Mouse (Mus musculus) intestine, embryonic 14.5 days (tissue): ENCODE measurements around the gene Med26. TPM values are rescaled to one million over a fixed set of nuclear protein-coding genes. Genes with fewer than 3 reads are reported as not detected.

ENCODE experiments used
- ATAC-seq: fragments of 200-750 bp; cut with Nextera tagmentation; replicated peaks from 2 replicates; pipeline ENCODE4 v1.8.0; 2017; ENCODE audit warnings: low read depth, moderate number of reproducible peaks, moderate TSS enrichment, moderate library complexity; ENCODE audit not compliant: low FRiP score, low TSS enrichment
- DNase-seq: peaks from one replicate; pipeline ENCODE4 v3.0.0-alpha.2; 2018; ENCODE audit warnings: low spot score
- H3K27ac ChIP-seq: fragments of 300-500 bp; sonication (generic); 2 replicates; pipeline ENCODE4 v1.5.1; 2014; ENCODE audit warnings: low read depth, mild to moderate bottlenecking, control low read depth
- H3K27me3 ChIP-seq: fragments of 300-500 bp; sonication (generic); replicated peaks from 2 replicates; pipeline ENCODE4 v1.6.1; 2014; ENCODE audit warnings: low read length, control low read depth; ENCODE audit not compliant: control insufficient read depth, insufficient read depth
- H3K36me3 ChIP-seq: fragments of 300-500 bp; sonication (generic); 2 replicates; pipeline ENCODE4 v1.6.1; 2014; ENCODE audit warnings: low read length, control low read depth; ENCODE audit not compliant: control insufficient read depth, insufficient read depth
- H3K4me1 ChIP-seq: fragments of 300-500 bp; sonication (generic); replicated peaks from 2 replicates; pipeline ENCODE4 v1.6.1; 2014; ENCODE audit warnings: low read length, control low read depth, mixed read lengths; ENCODE audit not compliant: control insufficient read depth, insufficient read depth
- H3K4me2 ChIP-seq: fragments of 300-500 bp; sonication (generic); 2 replicates; pipeline ENCODE4 v1.6.1; 2014; ENCODE audit warnings: low read length
- H3K4me3 ChIP-seq: fragments of 300-500 bp; sonication (generic); 2 replicates; pipeline ENCODE4 v1.5.1; 2014; ENCODE audit warnings: low read depth, low read length, control low read depth, mixed read lengths
- H3K9ac ChIP-seq: fragments of 300-500 bp; sonication (generic); 2 replicates; pipeline ENCODE4 v1.6.1; 2014; ENCODE audit warnings: mild to moderate bottlenecking, low read length
- H3K9me3 ChIP-seq: fragments of 300-500 bp; sonication (generic); 2 replicates; pipeline ENCODE4 v1.6.1; 2016; ENCODE audit warnings: low read length, control low read depth; ENCODE audit not compliant: control insufficient read depth
- WGBS: fragments of 180-500 bp; shearing (Covaris S2); extraction: QIAGEN DNeasy Blood & Tissue Kit; methylation state at CpG from one replicate; pipeline ENCODE4 v1.1.7; 2014; 5-methylcytosine and 5-hydroxymethylcytosine counted together
- polyA plus RNA-seq: library from polyadenylated mRNA; unstranded; fragments of >200 nt; fragmentation: Nextera tagmentation; extraction: Ambion mirVana; gene quantifications from 2 replicates; pipeline ENCODE4 v1.2.1, GENCODE M21; 2014

Gene Med26
- polyA plus RNA-seq, 1 experiment from 2014 or later = 13.9 TPM

DNA sequence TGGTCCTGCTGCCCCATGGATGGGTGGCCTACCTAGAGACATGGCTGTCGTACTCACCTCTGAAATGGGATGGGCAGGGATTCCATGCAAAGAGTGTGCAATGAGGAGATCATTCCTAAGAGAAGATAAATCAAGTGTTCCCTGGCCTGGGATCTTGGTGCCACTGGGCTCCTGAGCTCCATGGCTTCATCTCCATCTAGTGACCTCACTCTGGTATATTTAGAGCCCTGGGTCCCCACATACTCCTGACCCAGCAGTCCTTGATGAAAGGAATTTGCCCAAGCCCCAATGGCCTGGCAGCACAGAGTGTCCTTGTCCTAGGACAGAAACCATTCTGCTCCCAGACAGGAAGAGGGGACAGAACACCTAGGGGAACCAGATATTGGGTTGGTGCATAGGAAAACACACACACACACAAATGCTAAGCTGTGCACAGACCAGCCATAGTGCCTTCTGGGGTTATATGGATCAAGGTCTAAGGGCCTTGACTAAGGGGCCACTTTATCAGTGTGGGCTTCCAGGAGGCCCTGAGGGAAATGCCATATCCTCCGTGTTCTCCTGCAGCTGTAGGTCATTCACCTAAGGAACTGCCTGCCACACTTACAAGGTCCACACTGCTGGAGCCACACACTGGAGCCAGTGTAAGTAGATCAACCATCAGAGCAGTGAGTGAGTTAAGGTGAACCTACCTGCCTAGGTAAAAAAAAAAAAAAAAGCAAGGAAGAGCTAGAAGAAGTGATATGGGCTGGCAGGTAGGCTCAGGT lies 48.4 kb downstream of the Med26 start:
- H3K27ac ChIP-seq = no peak overlapping the region
- 84% methylated on average over 2 of the region's 2 CpGs for WGBS

DNA sequence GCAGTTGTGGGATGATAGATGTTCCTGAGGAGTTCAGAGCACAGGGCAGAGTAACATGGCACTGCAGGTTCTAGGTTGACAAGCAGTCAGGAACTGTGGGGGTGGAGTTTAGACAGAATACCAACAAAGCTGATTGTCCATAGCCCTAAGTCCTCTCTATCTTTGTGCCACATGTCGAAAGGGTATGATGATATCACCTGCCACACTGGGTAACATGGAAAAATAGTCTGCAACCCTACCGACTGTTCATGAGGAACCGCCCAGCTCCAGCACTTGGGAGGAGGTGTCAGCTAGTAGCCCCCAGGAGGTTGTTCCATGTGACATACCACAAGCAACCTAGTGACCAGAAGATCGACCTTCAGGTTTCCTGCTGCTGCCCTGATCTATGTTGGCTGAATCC lies 49.5 kb downstream of the Med26 start:
- H3K4me3 ChIP-seq = no peak overlapping the region
- no peak overlapping the region for H3K9ac ChIP-seq
- H3K27ac ChIP-seq = no peak overlapping the region
- no peaks in the 10 kb centered on the region for H3K9me3 ChIP-seq
- no peak for ATAC-seq
- WGBS = 91% methylated on average over 4 of the region's 4 CpGs
- no peak overlapping the region for H3K4me2 ChIP-seq
- no peaks in the 10 kb centered on the region for H3K27me3 ChIP-seq
- H3K4me1 ChIP-seq = peaks cover 7% of the 10 kb centered on the region
- DNase-seq = no peak
- peaks cover 36% of the 10 kb centered on the region for H3K36me3 ChIP-seq

More for the DNA sequence above, 48.4 kb downstream of the Med26 start:
- H3K9me3 ChIP-seq = no peaks in the 10 kb centered on the region
- ATAC-seq = no peak
- H3K36me3 ChIP-seq = peaks cover 38% of the 10 kb centered on the region
- H3K4me1 ChIP-seq = no peaks in the 10 kb centered on the region
- H3K9ac ChIP-seq = no peak overlapping the region
- no peak for DNase-seq
- no peaks in the 10 kb centered on the region for H3K27me3 ChIP-seq
- H3K4me3 ChIP-seq = no peak overlapping the region
- no peak overlapping the region for H3K4me2 ChIP-seq

DNA sequence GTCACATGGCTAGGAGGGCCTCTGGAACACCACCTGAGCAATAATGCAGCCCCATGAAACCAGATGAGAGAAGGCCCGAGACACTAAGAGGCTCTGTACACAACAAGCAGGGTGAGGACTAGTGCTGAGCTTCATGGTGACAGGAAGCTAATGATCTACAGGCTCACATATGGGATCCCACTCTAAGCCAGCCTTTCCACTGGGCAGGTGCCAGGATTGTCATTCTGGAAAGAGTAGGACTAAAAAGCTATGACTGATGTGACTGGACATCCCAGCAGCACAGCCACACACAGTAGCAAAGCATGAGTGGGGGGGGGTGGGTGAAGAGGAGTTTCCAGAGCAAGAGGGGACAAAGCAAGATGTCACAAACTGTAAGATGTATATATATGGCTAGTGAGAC lies 50.2 kb downstream of the Med26 start:
- H3K27me3 ChIP-seq = no peaks in the 10 kb centered on the region
- no peak overlapping the region for H3K4me3 ChIP-seq
- DNase-seq = no peak
- no peak overlapping the region for H3K9ac ChIP-seq
- no peak overlapping the region for H3K4me2 ChIP-seq
- peaks cover 32% of the 10 kb centered on the region for H3K36me3 ChIP-seq
- 85% methylated on average over 1 of the region's 1 CpGs for WGBS
- H3K9me3 ChIP-seq = no peaks in the 10 kb centered on the region
- peaks cover 10% of the 10 kb centered on the region for H3K4me1 ChIP-seq
- H3K27ac ChIP-seq = no peak overlapping the region
- ATAC-seq = no peak

DNA sequence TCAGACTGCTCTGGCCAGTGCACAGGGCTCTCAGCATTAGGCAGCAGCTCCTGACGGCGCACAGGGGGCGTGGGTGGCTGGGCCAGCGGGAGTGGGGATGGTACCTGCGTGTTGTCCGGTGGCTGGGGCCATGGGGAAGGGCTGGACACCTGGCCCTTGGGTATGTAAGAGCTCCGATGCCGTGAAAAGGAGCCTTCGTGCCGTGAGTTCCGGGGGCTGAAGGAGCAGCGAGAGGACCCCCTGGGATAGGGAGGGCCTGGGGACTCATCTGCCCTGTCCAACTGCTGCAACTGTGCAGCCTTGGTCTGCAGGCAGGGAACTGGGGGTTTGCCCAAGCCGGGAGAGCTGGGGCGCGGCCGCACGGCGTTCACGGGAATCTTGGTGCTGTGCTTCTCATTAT lies 51.9 kb downstream of the Med26 start:
- H3K4me2 ChIP-seq = no peak overlapping the region
- ATAC-seq (no peak), DNase-seq (no peak)
- H3K27ac ChIP-seq = no peak overlapping the region
- H3K36me3 ChIP-seq = peaks cover 26% of the 10 kb centered on the region
- H3K9me3 ChIP-seq = no peaks in the 10 kb centered on the region
- 93% methylated on average over 19 of the region's 19 CpGs for WGBS
- H3K4me3 ChIP-seq = no peak overlapping the region
- H3K27me3 ChIP-seq = no peaks in the 10 kb centered on the region
- peaks cover 12% of the 10 kb centered on the region for H3K4me1 ChIP-seq
- H3K9ac ChIP-seq = no peak overlapping the region

DNA sequence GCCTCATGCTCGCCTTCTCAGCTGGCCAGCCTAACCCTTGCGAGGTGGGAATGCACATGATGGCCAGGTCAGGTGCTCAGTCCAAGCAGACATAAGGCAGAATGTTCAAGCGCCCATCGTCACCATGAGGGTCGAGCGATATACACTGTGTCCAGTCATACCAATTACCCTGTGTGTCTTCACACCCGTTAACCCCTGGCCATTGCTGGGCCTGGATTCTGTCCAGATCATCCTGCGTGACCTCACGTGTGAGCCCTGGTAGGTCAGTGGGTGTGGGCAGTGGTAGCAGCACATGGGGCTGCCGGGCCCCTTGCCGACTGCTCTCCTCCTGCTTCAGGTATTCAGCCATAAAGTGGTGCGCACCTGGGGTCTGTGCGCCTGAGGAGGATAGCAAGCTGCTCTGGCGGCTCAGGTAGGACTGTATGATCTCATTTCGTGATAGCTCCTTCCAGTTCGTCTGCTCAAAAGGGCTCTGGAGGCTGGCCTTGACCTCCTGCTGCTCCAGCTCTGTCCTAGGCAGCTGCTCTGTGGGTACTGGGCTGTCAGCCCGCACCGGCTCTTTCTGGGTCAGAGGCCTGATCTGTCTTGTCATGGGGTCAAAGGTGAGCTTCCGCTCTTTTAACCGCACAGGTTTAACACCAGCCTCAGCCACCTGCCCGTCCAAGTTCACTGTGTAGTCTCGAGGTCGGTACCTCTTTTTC lies 52.5 kb downstream of the Med26 start:
- no peak overlapping the region for H3K4me3 ChIP-seq
- no peaks in the 10 kb centered on the region for H3K27me3 ChIP-seq
- no peak for ATAC-seq
- peaks cover 26% of the 10 kb centered on the region for H3K36me3 ChIP-seq
- no peak overlapping the region for H3K4me2 ChIP-seq
- H3K9me3 ChIP-seq = no peaks in the 10 kb centered on the region
- H3K9ac ChIP-seq = no peak overlapping the region
- DNase-seq = no peak
- peaks cover 17% of the 10 kb centered on the region for H3K4me1 ChIP-seq
- no peak overlapping the region for H3K27ac ChIP-seq
- 88% methylated on average over 23 of the region's 23 CpGs for WGBS

DNA sequence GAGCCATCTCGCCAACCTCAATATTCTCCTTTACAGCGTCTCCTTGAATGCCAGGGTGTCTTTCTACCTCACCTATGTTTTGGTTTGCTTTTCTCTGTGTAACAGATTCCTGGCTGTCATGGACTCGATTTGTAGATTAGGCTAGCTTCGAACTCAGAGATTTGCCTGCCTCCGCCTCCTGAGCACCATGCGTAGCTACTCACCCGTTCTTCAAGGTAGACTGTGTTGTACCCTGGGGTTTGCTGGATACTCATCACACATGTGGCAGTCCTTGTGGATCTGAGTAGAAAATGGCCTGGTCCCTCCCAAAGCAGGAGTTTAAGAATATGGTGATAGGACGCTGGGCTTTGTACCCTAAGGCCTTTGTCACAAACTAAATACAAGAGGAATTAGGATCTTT lies 54.7 kb downstream of the Med26 start:
- Histone ChIP-seq H3K36me3 (peaks cover 39% of the 10 kb centered on the region), H3K27ac (peak overlapping the region; percentile 74), H3K9me3 (no peaks in the 10 kb centered on the region)

DNA sequence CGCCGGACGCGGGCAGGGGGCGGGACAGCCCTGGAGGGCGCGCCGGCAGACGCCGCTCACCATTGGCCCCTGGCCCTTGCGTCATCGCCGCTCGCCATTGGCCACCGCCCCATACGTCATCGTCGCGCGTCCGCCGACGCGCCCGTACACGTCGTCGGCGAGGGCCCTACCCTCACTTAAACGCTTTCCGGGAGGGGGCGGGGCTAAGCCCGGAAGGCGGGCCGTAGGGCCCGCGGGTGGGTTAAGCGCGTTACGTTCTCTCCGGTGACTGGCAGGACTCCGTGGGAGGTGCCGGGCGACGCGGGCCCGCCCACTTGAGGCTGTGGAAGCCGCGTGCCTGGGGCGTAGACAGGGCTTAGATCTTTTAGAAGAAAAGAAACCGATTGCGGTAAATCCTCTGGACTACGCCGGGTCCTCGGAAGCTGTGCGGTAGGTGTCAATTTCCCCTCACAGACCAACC lies 55.4 kb downstream of the Med26 start:
- ATAC-seq (peak; percentile 96), DNase-seq (peak; percentile 99)
- under 1% methylated on average over 52 of the region's 56 CpGs for WGBS
- peak overlapping the region; percentile 90 for H3K4me3 ChIP-seq
- H3K9me3 ChIP-seq = no peaks in the 10 kb centered on the region
- peaks cover 46% of the 10 kb centered on the region for H3K36me3 ChIP-seq
- peak overlapping the region; percentile 99 for H3K4me2 ChIP-seq
- peak overlapping the region; percentile 78 for H3K9ac ChIP-seq
- H3K4me1 ChIP-seq = peaks cover 19% of the 10 kb centered on the region
- no peaks in the 10 kb centered on the region for H3K27me3 ChIP-seq
- H3K27ac ChIP-seq = peak overlapping the region; percentile 74; the same call in 1 of the 2 replicates

More for the DNA sequence above, 54.7 kb downstream of the Med26 start:
- Histone ChIP-seq H3K27me3 (no peaks in the 10 kb centered on the region), H3K4me2 (peak overlapping the region; percentile 68), H3K9ac (peak overlapping the region; percentile 68), H3K4me1 (peaks cover 19% of the 10 kb centered on the region), H3K4me3 (peak overlapping the region; percentile 90)
- WGBS = 13% methylated on average over 8 of the region's 8 CpGs
- peak; percentile 52 for DNase-seq
- ATAC-seq = no peak

DNA sequence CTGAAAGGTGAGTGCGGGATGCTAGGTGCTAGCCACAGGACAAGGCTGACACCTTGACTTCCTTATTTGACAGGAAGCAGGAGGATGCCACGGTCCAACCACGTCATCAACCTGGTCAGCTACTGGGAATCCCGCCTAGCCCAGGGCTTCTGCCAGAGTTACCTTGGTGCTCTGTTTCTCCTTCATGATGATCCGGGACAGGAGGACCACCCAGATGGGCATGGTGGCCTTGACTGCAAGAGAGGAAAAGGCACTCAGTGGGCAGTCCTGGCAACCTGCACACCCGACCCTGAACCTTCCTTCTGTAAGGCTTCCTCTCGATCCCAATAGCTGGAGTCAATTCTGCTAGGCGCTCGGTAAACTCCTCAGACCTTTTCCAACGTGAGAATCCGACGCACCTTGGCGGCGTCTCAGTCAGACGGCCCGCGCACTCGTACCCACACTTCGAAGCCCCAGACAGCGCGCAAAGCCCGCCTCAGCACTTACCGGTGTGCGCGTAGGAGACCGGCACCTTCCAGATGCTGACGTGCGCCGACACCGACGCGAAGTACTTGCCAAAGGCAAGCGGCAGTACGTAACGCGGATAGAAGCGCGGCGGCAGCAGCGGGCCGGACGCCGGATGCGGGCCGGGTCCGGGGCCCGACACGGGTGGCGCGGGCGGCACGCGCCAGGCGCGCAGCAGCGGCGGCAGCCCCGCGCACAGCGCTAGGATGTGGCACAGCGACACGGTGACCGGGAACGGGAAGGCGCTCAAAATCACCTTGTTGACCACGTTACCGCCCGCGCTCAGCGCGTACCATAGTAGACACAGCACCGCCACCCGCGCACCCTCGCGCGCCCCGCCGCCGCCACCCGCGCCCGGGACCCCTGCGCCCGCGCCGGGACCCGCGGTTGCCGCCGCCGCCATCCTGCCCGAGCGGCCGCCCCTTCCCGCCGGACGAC lies 56.1 kb downstream of the Med26 start, which contains the start of gene Slc35e1:
Gene Slc35e1 (minus strand): TSS at position 935 of the 942 bp plus-strand sequence.
- under 1% methylated on average over 66 of the region's 98 CpGs for WGBS
- peak within 1 kb of the TSS; percentile 78 for H3K9ac ChIP-seq
- peak within 1 kb of the TSS; percentile 74 for H3K27ac ChIP-seq
- H3K36me3 ChIP-seq = peaks cover 49% of the 10 kb centered on the region
- peak within 1 kb of the TSS; percentile 99 for H3K4me2 ChIP-seq
- no peaks in the 10 kb centered on the region for H3K27me3 ChIP-seq
- H3K4me3 ChIP-seq = peak within 1 kb of the TSS; percentile 90
- ATAC-seq (peak; percentile 51; the same call in 1 of the 2 replicates), DNase-seq (peak; percentile 68)
- H3K9me3 ChIP-seq = no peaks in the 10 kb centered on the region
- H3K4me1 ChIP-seq = peaks cover 19% of the 10 kb centered on the region
